Mouse (Mus musculus) T-helper 17 cell (primary cell): ENCODE measurements around the gene Cdc37.

Experiments
- in situ Hi-C, 2 experiments: fragments of 300-600 bp; cut with MboI, MseI; formaldehyde crosslinking; loops; 1 replicate in 1 of 2; 2 replicates in 1 of 2; pipeline ENCODE4 v1.15.1; 2025; ENCODE audit warnings: high pct_unique_total_duplicates in 2 of 2

The Cdc37 gene

GRCm38 (mm10) chr9:21138386-21138785 is 11.4 kb downstream of the Cdc37 start:
- in situ Hi-C loops: no loop called here

DNA sequence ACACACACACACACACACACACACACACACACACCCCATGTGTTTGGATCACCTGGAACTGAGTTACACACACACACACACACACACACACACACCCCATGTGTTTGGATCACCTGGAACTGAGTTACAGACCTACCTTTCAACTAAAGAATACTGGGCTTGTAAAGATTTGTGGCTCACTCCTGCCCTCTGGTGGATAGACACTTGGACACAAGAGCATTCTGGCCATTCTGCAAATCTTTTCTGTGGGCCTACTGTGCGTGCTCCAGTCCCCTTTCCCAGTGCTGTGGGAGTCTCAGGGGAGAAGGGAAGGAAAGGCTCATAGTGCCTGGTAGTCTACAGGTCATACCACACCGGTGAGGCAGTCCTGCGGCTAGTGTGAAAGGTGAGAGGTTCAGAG is 12.6 kb downstream of the Cdc37 start:
- in situ Hi-C loops: no loop called here

GRCm38 (mm10) chr9:21136401-21136800 is 13.4 kb downstream of the Cdc37 start:
- in situ Hi-C loops: no loop called here

DNA sequence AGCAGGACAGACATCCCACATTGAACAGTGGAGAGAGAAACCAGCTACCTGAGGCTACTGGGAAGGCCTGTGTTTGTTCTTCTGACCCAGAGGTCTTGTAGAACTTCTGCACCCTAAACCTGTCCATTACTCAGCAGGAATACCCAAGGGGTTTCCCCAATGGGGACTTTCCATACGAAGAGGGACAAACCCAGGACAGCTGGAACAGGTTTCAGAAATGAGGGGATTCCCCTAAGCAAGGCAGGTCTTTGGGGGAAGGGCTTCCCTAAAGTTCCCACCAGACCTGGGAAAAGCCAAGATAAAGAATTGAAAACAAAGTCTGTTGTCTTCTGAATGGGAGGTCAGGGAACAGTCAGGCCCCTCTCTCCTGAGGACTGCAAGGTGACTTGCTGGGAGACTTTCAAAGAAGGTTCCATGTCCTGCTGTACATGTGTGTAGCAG is 13.8 kb downstream of the Cdc37 start:
- in situ Hi-C loops: no loop called here

- in situ Hi-C loops: no loop called here
These were observed 14.4 kb downstream of the Cdc37 start for GRCm38 (mm10) chr9:21135329-21135890.

- in situ Hi-C loops: no loop called here
These were observed 15.0 kb downstream of the Cdc37 start for GRCm38 (mm10) chr9:21134595-21135328.

GRCm38 (mm10) chr9:21133064-21133707 is 16.6 kb downstream of the Cdc37 start:
- in situ Hi-C loops: no loop called here

GRCm38 (mm10) chr9:21132102-21132775 is 17.5 kb downstream of the Cdc37 start:
- in situ Hi-C loops: no loop called here

- in situ Hi-C loops: no loop called here
These were observed 18.5 kb downstream of the Cdc37 start, which contains the start of gene Tyk2 for GRCm38 (mm10) chr9:21131059-21131956. Gene Tyk2, minus strand, starts transcription at chr9:21131243.

GRCm38 (mm10) chr9:21126259-21126627 is 23.5 kb downstream of the Cdc37 start:
- in situ Hi-C loops: loop anchor here in 1 of 2 experiments (5.0 kb wide), 1 partner anchor 34 kb away; the partner anchor contains the start of genes Gm38431 and Raver1

DNA sequence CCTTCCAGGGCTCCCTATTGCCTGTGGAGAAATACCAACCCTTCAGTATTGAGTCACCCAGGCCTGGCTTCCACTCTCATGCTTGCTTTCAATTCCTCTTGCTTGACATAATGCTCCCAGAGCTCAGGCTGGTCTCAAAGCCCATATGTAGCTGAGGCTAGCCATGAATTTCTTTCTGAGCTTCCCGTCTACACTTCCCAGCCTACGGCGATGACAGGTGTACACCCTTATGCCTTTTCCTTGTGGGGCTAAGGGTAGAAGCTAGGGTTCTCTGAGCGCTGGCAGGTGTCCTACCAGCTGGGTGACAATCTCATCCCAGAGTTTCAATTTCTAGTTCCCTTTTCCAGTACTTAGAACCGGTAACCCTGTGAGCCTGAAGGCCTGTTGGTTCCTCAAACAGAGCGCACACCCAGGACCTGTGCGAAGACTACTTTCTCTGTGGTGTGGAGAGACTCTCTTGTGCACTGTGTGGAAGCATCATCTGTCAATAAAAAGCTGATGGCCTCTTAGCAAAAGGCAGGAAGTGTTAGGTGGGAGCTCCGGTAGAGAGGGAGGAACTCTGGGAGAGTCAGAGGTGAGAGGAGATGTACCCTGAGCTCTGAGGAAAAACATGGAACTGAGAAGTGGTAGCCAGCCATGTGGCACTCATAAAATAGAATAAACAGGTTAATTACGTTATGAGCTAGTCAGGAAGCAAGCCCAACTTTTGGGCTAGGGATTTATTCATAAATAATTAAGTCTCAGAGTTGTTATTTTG is 24.1 kb downstream of the Cdc37 start:
- in situ Hi-C loops: loop anchor here in 1 of 2 experiments (5.0 kb wide), 1 partner anchor 33 kb away; the partner anchor contains the start of genes Gm38431 and Raver1

GRCm38 (mm10) chr9:21124837-21125236 is 24.9 kb downstream of the Cdc37 start:
- in situ Hi-C loops: loop anchor here in 1 of 2 experiments (5.0 kb wide), 1 partner anchor 33 kb away; the partner anchor contains the start of genes Gm38431 and Raver1

GRCm38 (mm10) chr9:21121483-21121882 is 28.3 kb downstream of the Cdc37 start:
- in situ Hi-C loops: no loop called here

GRCm38 (mm10) chr9:21117073-21117472 is 32.7 kb downstream of the Cdc37 start:
- in situ Hi-C loops: no loop called here

- in situ Hi-C loops: no loop called here
These were observed 34.7 kb downstream of the Cdc37 start for GRCm38 (mm10) chr9:21115105-21115504.

- in situ Hi-C loops: no loop called here
These were observed 35.6 kb downstream of the Cdc37 start for GRCm38 (mm10) chr9:21114190-21114589.

- in situ Hi-C loops: no loop called here
These were observed 36.0 kb downstream of the Cdc37 start for GRCm38 (mm10) chr9:21113751-21114150.

DNA sequence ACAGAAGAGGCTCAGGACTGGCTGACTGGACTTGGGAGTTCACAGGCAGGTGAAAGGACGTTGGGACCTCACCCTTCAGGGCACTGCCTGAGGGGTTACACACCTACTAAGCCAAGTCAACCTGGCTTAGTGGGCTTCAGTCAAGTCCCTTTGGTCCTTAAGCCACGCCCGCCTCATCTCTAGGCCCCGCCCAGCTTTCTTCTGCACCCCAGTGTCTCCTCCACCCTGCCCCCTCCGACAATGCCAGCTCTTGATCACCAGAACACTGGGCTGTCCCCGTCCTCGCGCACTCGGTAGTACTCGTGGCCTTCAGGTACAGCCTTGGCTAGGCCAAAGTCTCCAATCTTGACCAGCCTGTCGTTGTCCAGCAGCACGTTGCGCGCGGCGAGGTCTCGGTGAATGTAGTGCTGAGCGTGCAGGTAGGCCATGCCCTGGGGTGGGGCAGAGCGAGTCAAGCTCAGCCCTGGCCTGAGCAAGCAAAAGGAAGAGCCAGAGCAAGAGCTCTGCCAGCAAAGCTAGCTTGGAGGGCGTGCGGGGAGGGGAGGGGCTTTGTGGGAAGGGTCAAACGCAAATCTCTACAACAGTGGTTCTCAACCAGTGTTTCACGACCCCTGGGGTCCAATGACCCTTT is 42.1 kb downstream of the Cdc37 start:
- in situ Hi-C loops: no loop called here

DNA sequence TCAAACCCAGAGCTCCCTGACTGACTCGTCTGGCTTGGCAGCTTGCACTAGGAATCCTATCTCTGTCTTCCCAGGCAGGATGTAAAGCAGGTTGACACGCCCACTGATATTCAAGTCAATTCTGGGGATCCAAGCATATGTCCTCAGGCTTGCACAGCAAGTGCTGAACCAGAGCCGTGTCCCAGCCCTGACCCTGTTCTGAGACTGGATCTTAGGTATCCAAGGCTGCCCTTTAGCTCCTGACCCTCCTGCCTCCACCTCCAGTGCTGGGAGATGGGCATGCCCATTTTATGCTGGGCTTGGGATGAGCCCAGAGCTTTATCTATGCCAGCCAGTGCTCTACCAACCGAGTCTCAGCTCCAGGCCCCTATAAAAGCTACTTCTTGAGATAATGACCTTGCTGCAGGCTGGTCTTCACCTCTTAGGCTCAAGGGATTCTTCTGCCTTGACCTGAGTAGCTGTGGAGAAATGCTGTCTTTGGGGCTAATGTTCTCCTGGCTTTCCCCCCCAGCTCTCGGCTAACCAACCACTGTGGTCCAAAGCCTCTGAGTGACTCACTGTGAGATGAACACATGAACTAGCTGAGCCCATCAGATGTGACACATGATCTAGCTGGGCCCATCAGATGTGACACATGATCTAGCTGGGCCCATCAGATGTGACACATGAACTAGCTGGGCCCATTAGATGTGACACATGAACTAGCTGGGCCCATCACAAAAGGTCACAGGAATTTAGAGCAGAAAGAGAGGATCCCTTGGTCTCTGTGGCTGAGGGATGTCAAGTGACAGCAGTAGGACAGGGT is 43.8 kb downstream of the Cdc37 start:
- in situ Hi-C loops: no loop called here
